Mouse (Mus musculus): ENCODE results near the gene Lrrc49. TPM values are rescaled to one million over a fixed set of nuclear protein-coding genes. Genes with fewer than 3 reads are reported as not detected.

Gene Lrrc49
- polyA plus RNA-seq, 2 experiments: 15.3 to 16.2 TPM

- Histone ChIP-seq H3K4me2 (replicated peaks; ENCODE audit: low read depth, low read length, severe bottlenecking) (no peak overlapping the region), H3K9ac (ENCODE audit: low read depth, low read length, severe bottlenecking) (no peak overlapping the region), H3K27ac (replicated peaks; ENCODE audit: low read depth, low read length) (no peak overlapping the region), H3K4me1 (ENCODE audit: control insufficient read depth, insufficient read depth, low read length) (no peaks in the 10 kb centered on the region), H3K27me3 (ENCODE audit: control insufficient read depth, insufficient read depth, low read length) (no peaks in the 10 kb centered on the region), H3K9me3 (ENCODE audit: control insufficient read depth, low read length) (no peaks in the 10 kb centered on the region), H3K36me3 (ENCODE audit: control insufficient read depth, insufficient read depth, low read length) (no peaks in the 10 kb centered on the region), H3K4me3 (replicated peaks; ENCODE audit: low read length) (no peak overlapping the region)
- 86% methylated on average over 6 of the region's 6 CpGs for WGBS
- TF ChIP-seq POLR2A (IDR thresholded peaks at IDR 0.05; ENCODE audit: borderline replicate concordance, extremely low read depth, insufficient read depth, insufficient read length): no peak
- no peak for DNase-seq (ENCODE audit: low spot score)
- ATAC-seq (ENCODE audit: low FRiP score, low read depth): no peak
Observed at GRCm38 (mm10) chr9:60650277-60650676, 37.7 kb downstream of the Lrrc49 start.

DNA sequence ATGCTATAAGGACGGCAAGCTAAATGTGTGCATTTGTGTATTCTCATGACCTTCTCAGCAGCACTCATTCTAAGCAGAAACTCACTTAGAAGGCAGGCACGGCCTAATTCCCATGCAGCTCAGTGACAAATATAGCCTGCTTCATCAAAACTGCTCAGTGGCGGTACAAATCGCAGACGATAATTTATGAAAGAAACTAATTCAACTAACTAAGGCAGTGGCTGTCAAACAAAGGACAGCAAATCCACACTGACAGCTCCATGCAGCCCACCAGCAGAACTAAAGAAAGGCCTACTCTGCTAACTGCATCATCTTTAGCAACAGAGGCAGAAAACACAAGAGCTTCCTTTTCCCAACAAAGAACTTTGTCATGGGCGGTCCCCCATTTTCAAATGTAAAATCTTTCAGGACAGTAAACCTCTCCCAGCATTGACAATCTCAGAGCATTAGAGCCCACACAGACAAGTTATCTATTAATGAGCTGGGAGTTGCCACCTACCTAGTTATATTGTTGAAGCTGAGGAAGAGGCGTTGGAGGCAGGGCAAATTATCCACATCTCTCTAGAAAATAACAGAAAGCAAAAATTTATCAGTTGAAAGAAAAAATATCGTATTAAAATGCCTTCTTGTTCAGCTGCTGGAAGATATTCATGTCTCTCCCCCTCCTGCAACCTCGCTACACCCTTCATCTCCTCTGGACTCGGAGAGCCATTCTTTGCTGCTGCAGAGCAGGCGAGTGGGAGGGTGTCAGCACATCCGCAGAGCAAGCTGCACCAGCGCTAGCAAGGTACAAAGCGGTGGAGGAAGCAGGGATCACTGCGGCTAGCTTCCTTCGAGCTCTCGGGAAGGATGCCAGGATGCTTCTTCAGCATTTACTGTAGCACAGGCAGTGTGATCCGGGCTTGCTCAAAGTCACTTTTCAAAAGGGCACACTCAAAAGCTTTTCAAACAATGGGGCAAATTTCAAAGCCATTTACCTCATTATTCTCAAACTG is 38.7 kb downstream of the Lrrc49 start:
- H3K27ac ChIP-seq (replicated peaks; ENCODE audit: low read depth, low read length): no peak overlapping the region
- no peak for TF ChIP-seq POLR2A (IDR thresholded peaks at IDR 0.05; ENCODE audit: borderline replicate concordance, extremely low read depth, insufficient read depth, insufficient read length)
- H3K4me3 ChIP-seq (replicated peaks; ENCODE audit: low read length): no peak overlapping the region
- no peak overlapping the region for H3K9ac ChIP-seq (ENCODE audit: low read depth, low read length, severe bottlenecking)
- no peaks in the 10 kb centered on the region for H3K36me3 ChIP-seq (ENCODE audit: control insufficient read depth, insufficient read depth, low read length)
- H3K4me1 ChIP-seq (ENCODE audit: control insufficient read depth, insufficient read depth, low read length): no peaks in the 10 kb centered on the region
- ATAC-seq (ENCODE audit: low FRiP score, low read depth): no peak
- no peaks in the 10 kb centered on the region for H3K9me3 ChIP-seq (ENCODE audit: control insufficient read depth, low read length)
- WGBS: 70% methylated on average over 18 of the region's 18 CpGs
- H3K4me2 ChIP-seq (replicated peaks; ENCODE audit: low read depth, low read length, severe bottlenecking): no peak overlapping the region
- DNase-seq (ENCODE audit: low spot score): peak; percentile 22
- no peaks in the 10 kb centered on the region for H3K27me3 ChIP-seq (ENCODE audit: control insufficient read depth, insufficient read depth, low read length)

GRCm38 (mm10) chr9:60633601-60634000 is 54.4 kb downstream of the Lrrc49 start:
- no peaks in the 10 kb centered on the region for H3K36me3 ChIP-seq (ENCODE audit: control insufficient read depth, insufficient read depth, low read length)
- no peak for DNase-seq (ENCODE audit: low spot score)
- H3K27ac ChIP-seq (replicated peaks; ENCODE audit: low read depth, low read length): no peak overlapping the region
- no peak overlapping the region for H3K4me2 ChIP-seq (replicated peaks; ENCODE audit: low read depth, low read length, severe bottlenecking)
- H3K4me1 ChIP-seq (ENCODE audit: control insufficient read depth, insufficient read depth, low read length): no peaks in the 10 kb centered on the region
- 76% methylated on average over 2 of the region's 2 CpGs for WGBS
- H3K9me3 ChIP-seq (ENCODE audit: control insufficient read depth, low read length): no peaks in the 10 kb centered on the region
- no peak overlapping the region for H3K4me3 ChIP-seq (replicated peaks; ENCODE audit: low read length)
- no peak overlapping the region for H3K9ac ChIP-seq (ENCODE audit: low read depth, low read length, severe bottlenecking)
- no peak for TF ChIP-seq POLR2A (IDR thresholded peaks at IDR 0.05; ENCODE audit: borderline replicate concordance, extremely low read depth, insufficient read depth, insufficient read length)
- H3K27me3 ChIP-seq (ENCODE audit: control insufficient read depth, insufficient read depth, low read length): no peaks in the 10 kb centered on the region
- ATAC-seq (ENCODE audit: low FRiP score, low read depth): no peak

DNA sequence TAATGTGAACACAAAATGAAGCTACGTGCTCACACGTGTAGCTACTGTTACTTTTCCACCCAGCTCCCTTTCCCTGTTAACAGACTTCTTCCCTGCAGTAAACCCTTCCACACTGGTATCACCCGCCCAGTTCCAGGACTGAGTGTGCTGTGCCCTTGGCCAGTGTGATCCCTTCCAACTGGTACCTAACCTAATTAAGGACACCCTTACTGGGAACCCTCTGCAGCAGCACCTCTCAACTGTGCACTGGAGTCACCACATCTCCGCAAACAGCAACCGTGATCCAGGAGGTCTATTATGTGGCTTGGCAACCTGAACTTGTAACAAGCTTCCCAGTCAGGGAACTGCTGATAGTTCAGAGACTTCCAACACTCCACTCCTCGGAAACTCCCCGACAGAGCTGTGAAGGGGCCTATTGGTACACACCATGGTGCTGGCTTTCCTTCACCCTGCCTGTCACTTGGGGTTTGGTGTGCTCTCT is 61.6 kb downstream of the Lrrc49 start:
- Histone ChIP-seq H3K27ac (replicated peaks; ENCODE audit: low read depth, low read length) (no peak overlapping the region), H3K9me3 (ENCODE audit: control insufficient read depth, low read length) (no peaks in the 10 kb centered on the region), H3K27me3 (ENCODE audit: control insufficient read depth, insufficient read depth, low read length) (no peaks in the 10 kb centered on the region), H3K4me2 (replicated peaks; ENCODE audit: low read depth, low read length, severe bottlenecking) (no peak overlapping the region), H3K4me1 (ENCODE audit: control insufficient read depth, insufficient read depth, low read length) (0 out of 2 replicates have a peak, but pooled peaks cover 3% of the 10 kb centered on the region), H3K9ac (ENCODE audit: low read depth, low read length, severe bottlenecking) (no peak overlapping the region), H3K36me3 (ENCODE audit: control insufficient read depth, insufficient read depth, low read length) (no peaks in the 10 kb centered on the region), H3K4me3 (replicated peaks; ENCODE audit: low read length) (no peak overlapping the region)
- ATAC-seq (ENCODE audit: low FRiP score, low read depth) (no peak), DNase-seq (ENCODE audit: low spot score) (no peak)
- TF ChIP-seq POLR2A (IDR thresholded peaks at IDR 0.05; ENCODE audit: borderline replicate concordance, extremely low read depth, insufficient read depth, insufficient read length): no peak
- WGBS: 87% methylated on average over 7 of the region's 7 CpGs

DNA sequence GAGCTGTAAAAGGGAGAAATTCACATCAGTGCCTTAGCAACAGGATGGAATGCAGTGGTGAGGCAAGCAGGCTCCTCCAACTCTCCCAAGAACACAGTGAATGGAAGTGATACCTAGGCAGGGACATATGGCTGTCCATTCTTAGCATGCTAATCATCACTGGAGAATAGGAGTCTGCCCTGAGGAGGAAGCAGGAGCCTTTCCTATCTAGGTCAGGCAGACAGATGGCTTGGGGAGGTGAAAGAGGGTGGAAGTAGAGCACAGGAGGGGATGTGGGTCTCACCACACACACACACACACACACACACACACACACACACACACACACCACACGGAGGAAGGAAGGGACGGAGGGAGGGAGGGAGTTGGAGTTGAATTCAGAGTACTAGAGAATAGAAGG is 62.1 kb downstream of the Lrrc49 start:
- Histone ChIP-seq H3K4me3 (replicated peaks; ENCODE audit: low read length) (no peak overlapping the region), H3K4me2 (replicated peaks; ENCODE audit: low read depth, low read length, severe bottlenecking) (no peak overlapping the region), H3K9ac (ENCODE audit: low read depth, low read length, severe bottlenecking) (no peak overlapping the region), H3K4me1 (ENCODE audit: control insufficient read depth, insufficient read depth, low read length) (0 out of 2 replicates have a peak, but pooled peaks cover 3% of the 10 kb centered on the region), H3K9me3 (ENCODE audit: control insufficient read depth, low read length) (no peaks in the 10 kb centered on the region), H3K27ac (replicated peaks; ENCODE audit: low read depth, low read length) (no peak overlapping the region), H3K36me3 (ENCODE audit: control insufficient read depth, insufficient read depth, low read length) (no peaks in the 10 kb centered on the region), H3K27me3 (ENCODE audit: control insufficient read depth, insufficient read depth, low read length) (no peaks in the 10 kb centered on the region)
- ATAC-seq (ENCODE audit: low FRiP score, low read depth) (no peak), DNase-seq (ENCODE audit: low spot score) (no peak)
- WGBS: no CpG with 5 or more reads among the region's 2 CpGs
- TF ChIP-seq POLR2A (IDR thresholded peaks at IDR 0.05; ENCODE audit: borderline replicate concordance, extremely low read depth, insufficient read depth, insufficient read length): no peak

All from limb, embryonic 14.5 days (tissue).